Mouse (Mus musculus): ENCODE results near the gene Apobr. TPM values are rescaled to one million over a fixed set of nuclear protein-coding genes. Genes with fewer than 3 reads are reported as not detected.

The Apobr gene
- polyA plus RNA-seq (2012; rRNA removed) (0.96 and 1.0 TPM in 2 replicates), polyA plus RNA-seq (2014; fragmentation: Nextera tagmentation; extraction: Ambion mirVana) (1.1 and 1.5 TPM in 2 replicates)

- no peak within 1 kb of the TSS for H3K9ac ChIP-seq (ENCODE audit: low read depth, low read length, severe bottlenecking)
- 74% methylated on average over 8 of the region's 8 CpGs for WGBS
- peaks cover 7% of the 10 kb centered on the region; the same call in 1 of the 2 replicates for H3K4me1 ChIP-seq (ENCODE audit: control insufficient read depth, insufficient read depth, low read length)
- H3K27me3 ChIP-seq (ENCODE audit: control insufficient read depth, insufficient read depth, low read length) = no peaks in the 10 kb centered on the region
- peak within 1 kb of the TSS; percentile 73; the same call in 1 of the 2 replicates for H3K27ac ChIP-seq (replicated peaks; ENCODE audit: low read depth, low read length)
- peaks cover 9% of the 10 kb centered on the region; the same call in 1 of the 2 replicates for H3K36me3 ChIP-seq (ENCODE audit: control insufficient read depth, insufficient read depth, low read length)
- ATAC-seq (ENCODE audit: low FRiP score, low read depth) (no peak), DNase-seq (ENCODE audit: low spot score) (no peak)
- peak within 1 kb of the TSS; percentile 46 for H3K4me3 ChIP-seq (replicated peaks; ENCODE audit: low read length)
- no peak for TF ChIP-seq POLR2A (IDR thresholded peaks at IDR 0.05; ENCODE audit: borderline replicate concordance, extremely low read depth, insufficient read depth, insufficient read length)
- H3K4me2 ChIP-seq (replicated peaks; ENCODE audit: low read depth, low read length, severe bottlenecking) = peak within 1 kb of the TSS; percentile 91
- no peaks in the 10 kb centered on the region for H3K9me3 ChIP-seq (ENCODE audit: control insufficient read depth, low read length)
These were observed at the start of gene Apobr for GRCm38 (mm10) chr7:126584506-126584977. Apobr (plus strand) TSS chr7:126584942.

- Histone ChIP-seq H3K27me3 (ENCODE audit: control insufficient read depth, insufficient read depth, low read length) (peaks cover 14% of the 10 kb centered on the region), H3K4me2 (replicated peaks; ENCODE audit: low read depth, low read length, severe bottlenecking) (peak overlapping the region; percentile 78), H3K4me1 (ENCODE audit: control insufficient read depth, insufficient read depth, low read length) (no peaks in the 10 kb centered on the region), H3K4me3 (replicated peaks; ENCODE audit: low read length) (peak overlapping the region; percentile 44), H3K36me3 (ENCODE audit: control insufficient read depth, insufficient read depth, low read length) (no peaks in the 10 kb centered on the region), H3K9ac (ENCODE audit: low read depth, low read length, severe bottlenecking) (peak overlapping the region; percentile 64), H3K9me3 (ENCODE audit: control insufficient read depth, low read length) (no peaks in the 10 kb centered on the region), H3K27ac (replicated peaks; ENCODE audit: low read depth, low read length) (no peak overlapping the region)
- WGBS = 1% methylated on average over 28 of the region's 28 CpGs
- TF ChIP-seq POLR2A (IDR thresholded peaks at IDR 0.05; ENCODE audit: borderline replicate concordance, extremely low read depth, insufficient read depth, insufficient read length) = no peak
- ATAC-seq (ENCODE audit: low FRiP score, low read depth) (no peak), DNase-seq (ENCODE audit: low spot score) (no peak)
These were observed 49.0 kb upstream of the Apobr start for GRCm38 (mm10) chr7:126535766-126536165.

- ATAC-seq (ENCODE audit: low FRiP score, low read depth) (no peak), DNase-seq (ENCODE audit: low spot score) (no peak)
These were observed 48.3 kb upstream of the Apobr start for GRCm38 (mm10) chr7:126536466-126536865.

GRCm38 (mm10) chr7:126537820-126538585 lies 46.7 kb upstream of the Apobr start:
- Histone ChIP-seq H3K9ac (ENCODE audit: low read depth, low read length, severe bottlenecking) (no peak overlapping the region), H3K4me1 (ENCODE audit: control insufficient read depth, insufficient read depth, low read length) (no peaks in the 10 kb centered on the region), H3K4me2 (replicated peaks; ENCODE audit: low read depth, low read length, severe bottlenecking) (no peak overlapping the region), H3K27ac (replicated peaks; ENCODE audit: low read depth, low read length) (no peak overlapping the region), H3K4me3 (replicated peaks; ENCODE audit: low read length) (no peak overlapping the region), H3K9me3 (ENCODE audit: control insufficient read depth, low read length) (no peaks in the 10 kb centered on the region), H3K36me3 (ENCODE audit: control insufficient read depth, insufficient read depth, low read length) (no peaks in the 10 kb centered on the region), H3K27me3 (ENCODE audit: control insufficient read depth, insufficient read depth, low read length) (peaks cover 14% of the 10 kb centered on the region)
- DNase-seq (ENCODE audit: low spot score) = no peak
- 65% methylated on average over 5 of the region's 5 CpGs for WGBS
- TF ChIP-seq POLR2A (IDR thresholded peaks at IDR 0.05; ENCODE audit: borderline replicate concordance, extremely low read depth, insufficient read depth, insufficient read length) = no peak
- no peak for ATAC-seq (ENCODE audit: low FRiP score, low read depth)

More at GRCm38 (mm10) chr7:126536466-126536865, 48.3 kb upstream of the Apobr start:
- H3K27ac ChIP-seq (replicated peaks; ENCODE audit: low read depth, low read length) = no peak overlapping the region
- WGBS = 61% methylated on average over 9 of the region's 9 CpGs
- H3K4me2 ChIP-seq (replicated peaks; ENCODE audit: low read depth, low read length, severe bottlenecking) = peak overlapping the region; percentile 78; the same call in 1 of the 2 replicates
- 0 out of 2 replicates have a peak overlapping the region, but pooled peaks have one; percentile 64 for H3K9ac ChIP-seq (ENCODE audit: low read depth, low read length, severe bottlenecking)
- H3K27me3 ChIP-seq (ENCODE audit: control insufficient read depth, insufficient read depth, low read length) = peaks cover 14% of the 10 kb centered on the region
- H3K36me3 ChIP-seq (ENCODE audit: control insufficient read depth, insufficient read depth, low read length) = no peaks in the 10 kb centered on the region
- H3K4me1 ChIP-seq (ENCODE audit: control insufficient read depth, insufficient read depth, low read length) = no peaks in the 10 kb centered on the region
- H3K4me3 ChIP-seq (replicated peaks; ENCODE audit: low read length) = peak overlapping the region; percentile 44
- TF ChIP-seq POLR2A (IDR thresholded peaks at IDR 0.05; ENCODE audit: borderline replicate concordance, extremely low read depth, insufficient read depth, insufficient read length) = no peak
- no peaks in the 10 kb centered on the region for H3K9me3 ChIP-seq (ENCODE audit: control insufficient read depth, low read length)

- peaks cover 17% of the 10 kb centered on the region for H3K36me3 ChIP-seq (ENCODE audit: control insufficient read depth, insufficient read depth, low read length)
- TF ChIP-seq POLR2A (IDR thresholded peaks at IDR 0.05; ENCODE audit: borderline replicate concordance, extremely low read depth, insufficient read depth, insufficient read length) = no peak
- no peak overlapping the region for H3K27ac ChIP-seq (replicated peaks; ENCODE audit: low read depth, low read length)
- H3K9me3 ChIP-seq (ENCODE audit: control insufficient read depth, low read length) = no peaks in the 10 kb centered on the region
- no peaks in the 10 kb centered on the region for H3K4me1 ChIP-seq (ENCODE audit: control insufficient read depth, insufficient read depth, low read length)
- no peak overlapping the region for H3K4me2 ChIP-seq (replicated peaks; ENCODE audit: low read depth, low read length, severe bottlenecking)
- H3K4me3 ChIP-seq (replicated peaks; ENCODE audit: low read length) = no peak overlapping the region
- no peak overlapping the region for H3K9ac ChIP-seq (ENCODE audit: low read depth, low read length, severe bottlenecking)
- DNase-seq (ENCODE audit: low spot score) = no peak
- ATAC-seq (ENCODE audit: low FRiP score, low read depth) = no peak
- WGBS = 84% methylated on average over 1 of the region's 1 CpGs
- H3K27me3 ChIP-seq (ENCODE audit: control insufficient read depth, insufficient read depth, low read length) = peaks cover 5% of the 10 kb centered on the region
These were observed 43.1 kb upstream of the Apobr start for GRCm38 (mm10) chr7:126541661-126542060.

Data from limb, embryonic 14.5 days (tissue).